Mouse (Mus musculus) spleen, adult 2 months (tissue): ENCODE data around the gene Elavl4. TPM values are rescaled to one million over a fixed set of nuclear protein-coding genes. Genes with fewer than 3 reads are reported as not detected.

Source experiments
- DNase-seq, 2 experiments: peaks; one replicate each; pipeline versions ENCODE4 v3.0.0 to v3.0.0-alpha.2; 2012 to 2021; ENCODE audit warnings: low spot score in 2 of 2, low read depth in 1 of 2
- H3K27ac ChIP-seq: fragments of 200-500 bp; 2 replicates; pipeline ENCODE4 v1.5.1; 2012; ENCODE audit warnings: low read length, inconsistent platforms; ENCODE audit not compliant: insufficient read depth
- H3K27me3 ChIP-seq: fragments of 200-500 bp; 2 replicates; pipeline ENCODE4 v1.6.1; 2012; ENCODE audit warnings: mild to moderate bottlenecking, moderate library complexity, low read length, inconsistent platforms; ENCODE audit not compliant: control insufficient read depth, insufficient read depth
- H3K36me3 ChIP-seq: fragments of 200-500 bp; 2 replicates; pipeline ENCODE4 v1.6.1; 2012; ENCODE audit warnings: mild to moderate bottlenecking, low read length, inconsistent platforms; ENCODE audit not compliant: control insufficient read depth, insufficient read depth
- H3K4me1 ChIP-seq: fragments of 200-500 bp; 2 replicates; pipeline ENCODE4 v1.6.1; 2011; ENCODE audit warnings: inconsistent platforms; ENCODE audit not compliant: control insufficient read depth, insufficient read depth, insufficient read length
- H3K4me3 ChIP-seq: fragments of 200-500 bp; 2 replicates; pipeline ENCODE4 v1.5.1; 2011; ENCODE audit warnings: mild to moderate bottlenecking, inconsistent platforms; ENCODE audit not compliant: insufficient read depth, insufficient read length; ENCODE audit errors: extremely low read depth
- CTCF ChIP-seq: fragments of 200-500 bp; IDR thresholded peaks from 2 replicates; pipeline ENCODE4 v1.5.1; 2011; ENCODE audit warnings: mild to moderate bottlenecking, inconsistent platforms; ENCODE audit not compliant: insufficient read depth, insufficient read length, insufficient replicate concordance; ENCODE audit errors: extremely low read depth
- POLR2A ChIP-seq: fragments of 200-500 bp; IDR thresholded peaks from 2 replicates; pipeline ENCODE4 v1.6.1; 2011; ENCODE audit warnings: low read depth, low read length, inconsistent platforms
- WGBS: fragments of 180-500 bp; shearing (Covaris S2); methylation state at CpG from one replicate; pipeline ENCODE4 v1.1.7; 2018; 5-methylcytosine and 5-hydroxymethylcytosine counted together
- polyA plus RNA-seq: library from polyadenylated mRNA; depleted of rRNA; stranded (reverse); fragments of >200 nt; gene quantifications from 2 replicates; pipeline ENCODE4 v1.2.3, GENCODE M21; 2012; rRNA removed

Elavl4 gene
- 0.36 TPM in 1 of 2 replicates, not detected in the other for polyA plus RNA-seq

DNA sequence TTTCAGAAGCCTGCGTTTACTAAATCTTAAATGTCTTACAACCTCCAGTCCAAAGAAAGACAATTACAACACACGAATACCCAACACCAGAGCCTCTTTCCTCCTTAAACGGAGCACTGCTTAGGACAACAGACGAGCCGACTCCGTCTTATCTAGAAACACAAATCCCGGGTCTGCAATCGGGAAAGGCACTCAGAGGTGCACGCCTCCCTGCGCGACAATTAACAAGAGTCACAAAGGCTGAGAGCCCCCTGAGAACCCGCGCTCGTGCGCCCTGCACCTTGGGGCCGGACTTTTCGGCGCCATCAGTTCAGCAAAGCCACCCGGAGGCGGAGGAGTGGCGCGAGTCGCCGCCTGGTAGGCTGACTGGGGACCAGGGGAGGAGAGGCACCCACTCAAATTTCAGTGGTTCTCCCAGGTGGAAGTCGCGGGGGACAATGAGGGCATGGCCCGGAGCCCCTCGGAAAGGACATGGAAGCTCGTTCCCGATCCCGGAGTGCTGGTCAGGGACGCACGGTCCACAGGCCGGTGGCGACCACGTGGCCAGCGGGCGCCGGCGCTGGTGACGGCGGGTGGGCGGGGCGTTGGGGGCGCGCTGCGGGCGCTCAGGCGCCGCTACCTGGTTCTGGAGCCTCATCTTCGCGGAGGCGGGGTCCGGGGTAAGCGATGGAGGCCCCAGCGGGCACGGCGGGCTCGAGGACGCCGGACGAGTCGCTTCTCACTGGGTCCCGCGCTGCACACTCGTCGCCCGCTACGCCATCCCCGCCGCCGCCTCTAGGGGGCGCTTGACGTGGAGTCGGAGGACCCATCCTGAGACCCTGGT is at the start of gene Elavl4:
Gene Elavl4, minus strand, starts transcription at position 732 of the 823 bp plus-strand sequence.
- Histone ChIP-seq H3K27ac (no peak within 1 kb of the TSS), H3K4me3 (peak within 1 kb of the TSS; percentile 13), H3K27me3 (peaks cover 5% of the 10 kb centered on the region; the same call in 1 of the 2 replicates), H3K4me1 (no peaks in the 10 kb centered on the region), H3K36me3 (no peaks in the 10 kb centered on the region)
- no peak for TF ChIP-seq CTCF
- no peak for TF ChIP-seq POLR2A
- peak in 1 of 2 experiments; percentile 2 for DNase-seq
- WGBS = 2% methylated on average over 75 of the region's 75 CpGs

DNA sequence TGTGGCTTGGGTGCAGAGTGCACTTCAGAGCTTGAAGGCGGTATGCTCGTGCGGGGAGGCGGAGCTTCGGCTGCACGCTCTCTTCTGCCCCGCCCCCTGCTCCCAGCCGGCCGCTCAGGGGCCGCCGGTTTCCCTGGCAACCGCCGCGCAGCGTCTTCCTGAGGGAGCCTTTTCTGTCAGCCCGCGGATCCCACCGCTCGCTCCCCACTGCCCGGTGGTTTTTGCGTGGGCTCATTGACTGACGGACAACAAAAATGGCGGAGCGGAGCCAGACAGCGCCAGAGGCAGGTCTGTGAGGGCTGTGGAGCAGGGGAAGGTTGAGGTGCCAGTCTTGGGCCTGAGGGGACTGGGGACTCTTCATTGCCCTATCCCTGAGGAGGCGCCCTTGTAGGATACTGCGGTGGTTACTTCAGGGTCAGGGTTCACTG is 45.9 kb upstream of the Elavl4 start, which contains the start of gene Agbl4:
Gene Agbl4, plus strand, starts transcription at position 44 of the 428 bp plus-strand sequence.
- WGBS = 5% methylated on average over 27 of the region's 27 CpGs
- H3K27me3 ChIP-seq = no peaks in the 10 kb centered on the region
- H3K4me3 ChIP-seq = no peak within 1 kb of the TSS
- H3K27ac ChIP-seq = no peak within 1 kb of the TSS
- no peak for DNase-seq
- H3K36me3 ChIP-seq = no peaks in the 10 kb centered on the region
- TF ChIP-seq POLR2A (no peak), CTCF (no peak)
- H3K4me1 ChIP-seq = no peaks in the 10 kb centered on the region

DNA sequence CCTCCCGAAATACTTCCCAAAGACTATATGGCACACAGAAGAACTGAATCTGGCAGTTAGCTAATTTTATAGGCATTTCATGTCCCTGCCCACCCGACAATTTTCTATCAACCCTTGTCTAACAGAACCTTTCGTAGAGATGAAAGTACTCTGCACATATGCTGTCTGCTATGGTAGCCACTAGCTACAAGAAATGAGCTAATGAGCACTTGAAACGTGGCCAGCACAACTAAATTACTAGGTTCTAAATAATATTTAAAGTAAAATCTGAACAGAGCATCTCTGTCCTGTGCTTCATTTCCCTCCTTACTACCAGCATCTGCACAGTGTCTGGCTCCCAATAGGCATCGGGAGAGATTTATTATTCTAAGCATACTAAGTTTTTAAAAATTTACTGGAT is 44.5 kb upstream of the Elavl4 start:
- TF ChIP-seq POLR2A (no peak), CTCF (no peak)
- DNase-seq = no peak
- H3K4me3 ChIP-seq = no peak overlapping the region
- H3K27me3 ChIP-seq = no peaks in the 10 kb centered on the region
- 84% methylated on average over 5 of the region's 5 CpGs for WGBS
- no peaks in the 10 kb centered on the region for H3K36me3 ChIP-seq
- H3K4me1 ChIP-seq = no peaks in the 10 kb centered on the region
- H3K27ac ChIP-seq = no peak overlapping the region

DNA sequence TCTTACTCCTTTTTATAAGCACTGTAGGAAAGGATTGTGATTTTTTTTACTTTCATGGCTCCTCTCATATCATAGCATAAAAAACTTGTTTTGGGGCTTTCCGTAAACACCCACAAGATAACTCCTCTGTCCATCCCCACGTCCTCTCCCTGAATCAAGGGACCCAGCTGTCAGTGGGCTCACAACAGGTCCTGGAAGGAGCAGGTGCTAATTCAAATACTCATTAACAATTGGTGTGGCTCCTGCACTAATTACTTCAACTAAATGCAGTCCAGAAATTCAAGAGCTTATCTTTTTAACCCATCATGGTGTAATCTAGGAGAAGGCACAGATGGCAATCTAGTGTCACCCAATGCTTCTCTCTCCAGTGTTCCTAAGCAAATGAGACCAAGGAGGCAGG is 8.9 kb upstream of the Elavl4 start:
- Histone ChIP-seq H3K27ac (no peak overlapping the region), H3K36me3 (no peaks in the 10 kb centered on the region), H3K27me3 (no peaks in the 10 kb centered on the region), H3K4me1 (no peaks in the 10 kb centered on the region), H3K4me3 (no peak overlapping the region)
- WGBS = 75% methylated on average over 2 of the region's 2 CpGs
- no peak for DNase-seq
- TF ChIP-seq POLR2A (no peak), CTCF (no peak)

DNA sequence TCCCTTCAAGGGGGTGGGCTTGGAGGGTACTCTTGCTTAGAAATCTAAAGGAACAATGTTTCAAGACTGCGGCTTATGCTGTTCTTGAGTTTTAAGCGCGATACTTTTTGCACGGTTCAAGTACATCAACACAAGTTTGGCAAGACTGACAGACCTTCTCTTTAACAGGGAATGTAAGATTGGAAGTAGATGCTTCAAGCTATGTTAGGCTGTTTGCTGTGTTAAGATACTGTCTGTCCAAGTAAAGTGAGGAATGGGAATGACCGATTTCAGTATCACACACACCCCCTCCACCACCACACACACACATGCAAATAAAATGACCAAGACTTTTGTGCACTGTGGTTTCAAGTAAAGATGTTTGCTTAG is 276 bp upstream of the Elavl4 start:
- Histone ChIP-seq H3K27me3 (peaks cover 5% of the 10 kb centered on the region; the same call in 1 of the 2 replicates), H3K36me3 (no peaks in the 10 kb centered on the region), H3K4me1 (no peaks in the 10 kb centered on the region), H3K27ac (no peak overlapping the region), H3K4me3 (no peak overlapping the region)
- TF ChIP-seq POLR2A (no peak), CTCF (no peak)
- WGBS = 15% methylated on average over 5 of the region's 5 CpGs
- no peak for DNase-seq

DNA sequence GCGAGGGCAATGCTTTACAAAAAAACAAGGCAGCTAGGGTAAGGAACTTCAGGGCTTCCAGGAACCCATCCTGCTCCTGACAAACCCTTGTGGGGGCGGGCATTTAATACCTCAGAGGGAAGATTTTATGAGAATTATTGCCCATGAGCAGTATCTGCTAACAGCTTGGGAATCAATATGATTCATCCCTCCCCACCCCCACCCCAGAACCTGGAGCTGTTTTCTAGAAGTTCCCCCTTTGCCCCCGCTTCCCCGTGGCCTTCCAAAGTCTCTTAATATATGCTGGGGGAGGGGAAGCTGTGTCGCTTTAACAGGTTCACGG is 892 bp downstream of the Elavl4 start:
- peaks cover 5% of the 10 kb centered on the region; the same call in 1 of the 2 replicates for H3K27me3 ChIP-seq
- no peak overlapping the region for H3K4me3 ChIP-seq
- no peaks in the 10 kb centered on the region for H3K4me1 ChIP-seq
- no peak overlapping the region for H3K27ac ChIP-seq
- H3K36me3 ChIP-seq = no peaks in the 10 kb centered on the region
- no peak for DNase-seq
- WGBS = 12% methylated on average over 6 of the region's 6 CpGs
- no peak for TF ChIP-seq CTCF
- no peak for TF ChIP-seq POLR2A

DNA sequence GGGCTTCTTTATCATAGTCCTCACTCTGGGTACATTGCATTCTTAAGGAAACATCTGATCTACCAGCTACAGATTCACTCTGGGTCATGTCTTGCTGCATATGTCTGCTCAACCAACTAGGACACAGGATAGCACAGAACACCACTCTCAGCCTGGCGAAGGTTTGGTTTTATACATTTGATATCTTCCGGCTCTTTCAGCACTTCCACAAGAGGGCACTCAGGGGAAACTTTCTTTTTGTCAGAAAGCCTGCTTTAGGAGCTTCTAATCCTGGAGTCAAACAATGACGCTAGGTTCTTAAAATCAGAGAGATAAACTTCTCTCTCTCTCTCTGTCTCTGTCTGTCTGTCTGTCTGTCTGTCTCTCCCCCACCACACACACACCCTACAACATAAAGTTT is 27.8 kb downstream of the Elavl4 start:
- H3K27me3 ChIP-seq = no peaks in the 10 kb centered on the region
- H3K27ac ChIP-seq = no peak overlapping the region
- TF ChIP-seq POLR2A (no peak), CTCF (no peak)
- no peak overlapping the region for H3K4me3 ChIP-seq
- H3K36me3 ChIP-seq = no peaks in the 10 kb centered on the region
- H3K4me1 ChIP-seq = no peaks in the 10 kb centered on the region
- no peak for DNase-seq
- 55% methylated on average over 3 of the region's 3 CpGs for WGBS
